Mouse (Mus musculus): ENCODE data around the gene Mmd2.
A peak's percentile ranks its signal among the peaks of the same experiment; 100 is the strongest.

Mmd2 gene

GRCm38 (mm10) chr5:142605288-142605687 lies 3.3 kb downstream of the Mmd2 start:
- DNase-seq (ENCODE audit: low spot score) = no peak

- DNase-seq (ENCODE audit: low spot score) = no peak
Measured at GRCm38 (mm10) chr5:142604379-142604778, 4.2 kb downstream of the Mmd2 start.

- no peak for DNase-seq (ENCODE audit: low spot score)
Measured at GRCm38 (mm10) chr5:142597648-142598390, 10.8 kb downstream of the Mmd2 start.

- DNase-seq (ENCODE audit: low spot score) = no peak
Measured at GRCm38 (mm10) chr5:142596723-142597122, 11.9 kb downstream of the Mmd2 start.

- DNase-seq (ENCODE audit: low spot score) = no peak
Measured at GRCm38 (mm10) chr5:142595698-142596097, 12.9 kb downstream of the Mmd2 start.

- no peak for DNase-seq (ENCODE audit: low spot score)
Measured at GRCm38 (mm10) chr5:142590953-142591616, 17.5 kb downstream of the Mmd2 start.

- no peak for DNase-seq (ENCODE audit: low spot score)
Measured at GRCm38 (mm10) chr5:142583616-142584126, 24.9 kb downstream of the Mmd2 start.

GRCm38 (mm10) chr5:142581517-142581916 lies 27.1 kb downstream of the Mmd2 start:
- peak; percentile 35 for DNase-seq (ENCODE audit: low spot score)

- DNase-seq (ENCODE audit: low spot score) = no peak
Measured at GRCm38 (mm10) chr5:142578192-142578591, 30.4 kb downstream of the Mmd2 start.

- peak; percentile 20 for DNase-seq (ENCODE audit: low spot score)
Measured at GRCm38 (mm10) chr5:142576832-142577231, 31.8 kb downstream of the Mmd2 start.

GRCm38 (mm10) chr5:142574323-142575057 lies 34.1 kb downstream of the Mmd2 start:
- no peak for DNase-seq (ENCODE audit: low spot score)

- no peak for DNase-seq (ENCODE audit: low spot score)
Measured at GRCm38 (mm10) chr5:142564606-142565005, 44.0 kb downstream of the Mmd2 start.

GRCm38 (mm10) chr5:142560261-142560660 lies 48.3 kb downstream of the Mmd2 start:
- no peak for DNase-seq (ENCODE audit: low spot score)

- DNase-seq (ENCODE audit: low spot score) = peak; percentile 66
Measured at GRCm38 (mm10) chr5:142557397-142558067, 51.1 kb downstream of the Mmd2 start.

- DNase-seq (ENCODE audit: low spot score) = no peak
Measured at GRCm38 (mm10) chr5:142556721-142557120, 51.9 kb downstream of the Mmd2 start.

GRCm38 (mm10) chr5:142555866-142556265 lies 52.7 kb downstream of the Mmd2 start:
- no peak for DNase-seq (ENCODE audit: low spot score)

GRCm38 (mm10) chr5:142550706-142551652 lies 57.6 kb downstream of the Mmd2 start, which contains the start of gene Radil:
Gene Radil (minus strand): TSS chr5:142551098.
- peak; percentile 97 for DNase-seq (ENCODE audit: low spot score)

- DNase-seq (ENCODE audit: low spot score) = peak; percentile 26
Measured at GRCm38 (mm10) chr5:142549961-142550705, 58.5 kb downstream of the Mmd2 start.

GRCm38 (mm10) chr5:142549441-142549840 lies 59.2 kb downstream of the Mmd2 start:
- no peak for DNase-seq (ENCODE audit: low spot score)

GRCm38 (mm10) chr5:142547066-142547465 lies 61.5 kb downstream of the Mmd2 start:
- no peak for DNase-seq (ENCODE audit: low spot score)

Data from urinary bladder, postnatal 14 days (tissue).